Mouse (Mus musculus) adrenal gland, postnatal 25 days (tissue): ENCODE data around the gene Vmn1r233. TPM values are rescaled to one million over a fixed set of nuclear protein-coding genes. Genes with fewer than 3 reads are reported as not detected.

Source experiments
- DNase-seq: peaks from one replicate; pipeline ENCODE4 v3.0.0; 2021; ENCODE audit warnings: mixed read lengths
- long read RNA-seq: library from polyadenylated mRNA; stranded (forward); transcript quantifications from one replicate; pipeline ENCODE4 v2.0.0, GENCODE M21; 2021
- total RNA-seq: library from RNA; stranded (reverse); gene quantifications from 2 replicates; pipeline ENCODE4 v1.2.3, GENCODE M21; 2021

Gene Vmn1r233
- not detected in 2 replicates for total RNA-seq
- long read RNA-seq, result 0 reads

DNA sequence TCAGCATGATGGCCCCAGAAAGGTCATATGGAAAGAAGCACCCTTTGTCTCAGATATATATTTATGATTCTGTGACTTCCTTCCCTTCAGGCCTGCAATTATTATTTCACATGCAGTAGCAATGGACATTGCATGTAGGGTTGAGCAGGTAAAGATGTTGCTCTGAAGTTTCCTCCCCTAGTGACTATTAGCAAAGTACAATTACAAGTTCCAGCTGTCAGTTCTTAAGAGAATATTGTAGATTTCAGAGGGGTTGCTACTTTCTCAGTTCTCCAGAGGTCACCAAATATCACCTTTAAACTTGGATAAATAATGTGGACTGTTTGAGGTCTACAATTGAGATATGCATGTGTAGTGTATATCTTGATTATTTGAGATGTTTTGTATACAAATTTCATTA, at the start of gene Vmn1r233:
Gene Vmn1r233, minus strand, starts transcription at position 101 of the 400 bp plus-strand sequence.
- DNase-seq, result no peak

GRCm38 (mm10) chr17:21018410-21019080, 22.3 kb upstream of the Vmn1r233 start:
- DNase-seq, result no peak

GRCm38 (mm10) chr17:21009726-21010125, 13.5 kb upstream of the Vmn1r233 start:
- no peak for DNase-seq

DNA sequence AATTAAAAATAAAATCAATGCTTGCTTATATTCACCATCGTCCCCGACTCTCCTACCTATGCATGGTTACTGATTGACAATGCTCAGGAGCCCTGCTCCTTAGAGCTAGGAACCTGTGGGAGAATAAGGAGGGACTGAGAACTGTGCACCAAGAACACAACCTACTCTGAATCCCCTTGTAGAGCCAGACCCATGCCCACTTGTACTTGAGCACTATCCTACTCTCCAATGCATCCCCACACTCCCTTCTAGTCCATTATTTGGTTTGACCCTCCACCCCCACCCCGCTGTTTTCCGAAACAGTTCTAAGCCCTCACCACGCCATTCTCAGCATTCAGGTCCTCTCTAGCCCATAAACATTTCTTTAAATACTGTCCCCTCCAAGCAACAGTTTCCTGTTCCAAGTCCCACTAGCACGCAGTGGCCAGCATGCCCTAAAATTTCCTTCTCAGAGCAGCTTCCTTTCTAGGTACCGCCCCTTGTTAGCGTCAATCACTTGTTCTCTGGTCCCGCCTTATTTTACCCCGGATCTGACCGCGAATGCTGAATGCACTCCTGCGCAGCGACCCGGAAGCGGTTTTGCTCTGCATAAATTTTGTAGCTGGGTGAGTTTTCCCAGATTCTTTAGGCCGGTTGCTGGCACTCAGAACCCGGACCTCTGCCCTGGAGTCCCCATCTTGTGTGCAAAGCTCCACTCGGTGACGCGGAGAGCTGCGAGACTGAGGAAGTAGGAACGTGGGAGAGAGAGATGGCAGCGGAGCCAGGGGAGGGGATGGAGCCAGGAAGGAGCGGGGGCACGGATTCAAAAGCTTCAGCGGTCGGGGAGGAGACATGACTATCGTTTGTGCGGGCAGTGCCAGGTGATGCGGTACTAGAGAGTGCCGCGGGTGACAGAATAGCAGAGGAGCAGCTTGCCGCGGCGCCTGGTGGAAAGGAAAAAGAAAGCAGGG, 12.4 kb upstream of the Vmn1r233 start, which contains the start of gene Zfp160:
Gene Zfp160, plus strand, starts transcription at position 522 of the 950 bp plus-strand sequence.
- peak; percentile 82 for DNase-seq

- DNase-seq, result no peak
These were observed 2.5 kb downstream of the Vmn1r233 start for GRCm38 (mm10) chr17:20993716-20994115.

- DNase-seq, result no peak
These were observed 29.6 kb downstream of the Vmn1r233 start for GRCm38 (mm10) chr17:20966681-20967080.

GRCm38 (mm10) chr17:20965421-20965820, 30.8 kb downstream of the Vmn1r233 start:
- DNase-seq, result no peak

- no peak for DNase-seq
These were observed 35.9 kb downstream of the Vmn1r233 start for GRCm38 (mm10) chr17:20960386-20960785.

DNA sequence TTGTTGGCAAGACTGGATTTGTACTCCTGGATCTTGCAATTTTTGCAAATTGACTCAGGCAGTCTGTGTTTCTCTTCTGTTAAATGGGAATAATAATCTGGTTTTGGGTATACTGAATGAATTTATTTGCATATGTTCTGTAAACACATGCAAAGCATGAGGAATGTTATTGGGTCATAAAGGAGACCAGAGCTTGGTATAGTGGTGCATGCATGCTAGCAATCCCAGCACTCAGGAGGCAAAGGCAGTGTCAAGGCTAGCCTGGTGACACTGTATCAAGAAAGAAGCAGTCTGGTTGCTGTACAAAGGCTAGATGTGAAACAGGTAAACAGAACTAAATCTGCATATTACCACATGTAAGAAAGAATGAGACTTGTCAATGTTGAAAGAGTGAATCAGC, 49.6 kb downstream of the Vmn1r233 start:
- no peak for DNase-seq

DNA sequence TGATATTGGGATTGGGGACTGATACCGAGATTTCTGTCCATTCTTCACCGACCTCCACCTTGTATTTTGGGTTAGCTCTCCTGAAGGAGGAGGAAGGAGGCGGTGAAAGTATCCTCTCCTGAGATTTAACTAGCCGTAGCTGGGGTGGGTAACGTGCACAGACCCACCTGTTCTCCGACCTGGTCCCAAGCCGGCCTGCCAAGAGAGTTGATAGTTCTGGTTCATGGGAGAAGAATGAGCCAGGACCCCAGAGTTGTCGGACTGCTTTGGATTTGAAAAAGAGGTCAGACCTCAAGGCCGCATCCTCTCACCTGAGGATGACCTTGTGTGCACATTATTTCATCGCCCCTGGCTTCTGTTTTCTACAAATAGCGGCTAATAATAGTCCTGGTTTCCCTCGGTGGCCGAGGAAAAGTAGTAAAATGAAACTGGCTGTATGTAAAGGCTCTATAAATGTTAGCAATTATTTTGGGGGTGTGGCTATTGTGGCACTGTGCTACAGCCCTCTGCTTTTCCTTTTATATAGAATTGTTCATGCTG, 50.2 kb downstream of the Vmn1r233 start:
- no peak for DNase-seq

GRCm38 (mm10) chr17:20944985-20945891, 51.0 kb downstream of the Vmn1r233 start, which contains the start of gene Ppp2r1a:
Gene Ppp2r1a, plus strand, starts transcription at chr17:20945311.
- DNase-seq, result peak; percentile 97

GRCm38 (mm10) chr17:20944226-20944625, 52.0 kb downstream of the Vmn1r233 start:
- no peak for DNase-seq

Other genes starting within 250 kb of the Vmn1r233 start
- gene Vmn1r228, start 210.3 kb downstream of the Vmn1r233 start, total RNA-seq, result not detected in 2 replicates
- not detected in 2 replicates for gene Vmn1r229, start 184.9 kb downstream of the Vmn1r233 start, total RNA-seq
- gene Vmn1r230, start 156.0 kb downstream of the Vmn1r233 start, total RNA-seq, result not detected in 2 replicates
- not detected in 2 replicates for gene Vmn1r231, start 91.4 kb downstream of the Vmn1r233 start, total RNA-seq
- gene Vmn1r232, start 76.8 kb downstream of the Vmn1r233 start, total RNA-seq, result not detected in 2 replicates
- gene Ppp2r1a, start 51.2 kb downstream of the Vmn1r233 start, total RNA-seq, result 331 and 379 TPM in 2 replicates
- gene Zfp160, start 12.4 kb upstream of the Vmn1r233 start, total RNA-seq, result 23.6 TPM in 2 replicates
- gene Vmn1r234, start 229.6 kb upstream of the Vmn1r233 start, total RNA-seq, result not detected in 2 replicates